Mouse (Mus musculus) small intestine, adult 2 months (tissue): Measurements from ENCODE around the gene Trmt1l.

Source experiments
- CTCF ChIP-seq: fragments of 200-500 bp; IDR thresholded peaks from 2 replicates; pipeline ENCODE4 v1.5.1; 2012; ENCODE audit warnings: low read depth, mild to moderate bottlenecking, control low read depth, inconsistent platforms, low read length, moderate library complexity, mixed read lengths; ENCODE audit not compliant: insufficient replicate concordance, insufficient read length; ENCODE audit errors: extremely low read depth
- POLR2A ChIP-seq: fragments of 200-500 bp; IDR thresholded peaks from 2 replicates; pipeline ENCODE4 v1.6.1; 2012; ENCODE audit warnings: low read depth, mild to moderate bottlenecking, control low read depth, inconsistent platforms, low read length, moderate library complexity

DNA sequence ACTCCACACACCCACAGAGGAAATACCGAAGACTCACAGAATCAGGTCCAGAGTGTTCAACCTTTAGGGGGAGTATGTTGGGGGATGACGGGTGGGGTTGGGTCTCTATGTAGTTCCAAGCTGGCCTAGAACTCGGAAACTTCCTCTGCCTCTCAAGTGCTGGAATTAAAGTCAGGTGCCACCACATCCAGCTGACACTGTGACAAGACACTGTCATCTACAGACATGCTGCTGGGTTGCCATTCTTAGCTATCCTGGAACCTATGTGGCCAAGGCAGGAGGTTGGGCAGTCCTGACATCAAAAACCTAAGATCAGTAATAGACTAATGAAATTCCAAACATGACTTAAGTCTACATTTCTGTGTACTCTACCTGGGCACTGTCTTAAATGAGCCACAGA is 70.0 kb downstream of the Trmt1l start:
- TF ChIP-seq CTCF (no peak), POLR2A (no peak)
